Mouse (Mus musculus): ENCODE measurements around the gene Rem2. TPM values are rescaled to one million over a fixed set of nuclear protein-coding genes. Genes with fewer than 3 reads are reported as not detected.

The Rem2 gene
- total RNA-seq, 2 experiments from 2014 or later, result 0.50 to 0.80 TPM

Other genes starting within 250 kb of the Rem2 start
- 184 and 235 TPM in 2 replicates for gene Dad1, start 222.0 kb upstream of the Rem2 start, total RNA-seq (2014; fragmentation: Nextera tagmentation)
- gene Dad1, start 222.0 kb upstream of the Rem2 start, total RNA-seq (2017), result 106 and 168 TPM in 2 replicates
- gene Abhd4, start 221.9 kb upstream of the Rem2 start, total RNA-seq (2014; fragmentation: Nextera tagmentation), result 25.5 and 28.5 TPM in 2 replicates
- 16.9 and 18.6 TPM in 2 replicates for gene Abhd4, start 221.9 kb upstream of the Rem2 start, total RNA-seq (2017)
- not detected in 2 replicates for gene Olfr49, start 191.2 kb upstream of the Rem2 start, total RNA-seq (2014; fragmentation: Nextera tagmentation)
- gene Olfr49, start 191.2 kb upstream of the Rem2 start, total RNA-seq (2017), result not detected in 2 replicates
- 69.1 and 70.3 TPM in 2 replicates for gene Oxa1l, start 115.3 kb upstream of the Rem2 start, total RNA-seq (2014; fragmentation: Nextera tagmentation)
- 32.5 and 51.1 TPM in 2 replicates for gene Oxa1l, start 115.3 kb upstream of the Rem2 start, total RNA-seq (2017)
- 8.8 and 12.9 TPM in 2 replicates for gene Slc7a7, start 58.3 kb upstream of the Rem2 start, total RNA-seq (2014; fragmentation: Nextera tagmentation)
- gene Slc7a7, start 58.3 kb upstream of the Rem2 start, total RNA-seq (2017), result 8.2 and 10.6 TPM in 2 replicates
- gene Mrpl52, start 49.2 kb upstream of the Rem2 start, total RNA-seq (2014; fragmentation: Nextera tagmentation), result 504 and 507 TPM in 2 replicates
- gene Mrpl52, start 49.2 kb upstream of the Rem2 start, total RNA-seq (2017), result 266 and 434 TPM in 2 replicates
- 39.2 and 44.9 TPM in 2 replicates for gene Mmp14, start 44.5 kb upstream of the Rem2 start, total RNA-seq (2014; fragmentation: Nextera tagmentation)
- gene Mmp14, start 44.5 kb upstream of the Rem2 start, total RNA-seq (2017), result 23.4 and 37.2 TPM in 2 replicates
- 38.4 and 38.6 TPM in 2 replicates for gene Lrp10, start 12.0 kb upstream of the Rem2 start, total RNA-seq (2014; fragmentation: Nextera tagmentation)
- gene Lrp10, start 12.0 kb upstream of the Rem2 start, total RNA-seq (2017), result 13.0 and 19.9 TPM in 2 replicates
- gene Prmt5, start 41.4 kb downstream of the Rem2 start, total RNA-seq (2014; fragmentation: Nextera tagmentation), result 73.8 and 87.5 TPM in 2 replicates
- gene Prmt5, start 41.4 kb downstream of the Rem2 start, total RNA-seq (2017), result 71.5 and 77.3 TPM in 2 replicates
- gene Haus4, start 78.5 kb downstream of the Rem2 start, total RNA-seq (2014; fragmentation: Nextera tagmentation), result 94.2 and 97.3 TPM in 2 replicates
- gene Haus4, start 78.5 kb downstream of the Rem2 start, total RNA-seq (2017), result 60.5 and 68.2 TPM in 2 replicates
- gene Ajuba, start 101.5 kb downstream of the Rem2 start, total RNA-seq (2014; fragmentation: Nextera tagmentation), result not detected in 2 replicates
- gene Ajuba, start 101.5 kb downstream of the Rem2 start, total RNA-seq (2017), result 0.19 and 0.80 TPM in 2 replicates
- gene 4931414P19Rik, start 129.9 kb downstream of the Rem2 start, total RNA-seq (2014; fragmentation: Nextera tagmentation), result 6.2 and 12.7 TPM in 2 replicates
- gene 4931414P19Rik, start 129.9 kb downstream of the Rem2 start, total RNA-seq (2017), result 2.9 and 7.3 TPM in 2 replicates
- 221 and 258 TPM in 2 replicates for gene Psmb5, start 141.9 kb downstream of the Rem2 start, total RNA-seq (2014; fragmentation: Nextera tagmentation)
- gene Psmb5, start 141.9 kb downstream of the Rem2 start, total RNA-seq (2017), result 39.5 and 75.5 TPM in 2 replicates
- gene Psmb11, start 145.3 kb downstream of the Rem2 start, total RNA-seq (2014; fragmentation: Nextera tagmentation), result 0.45 TPM in 1 of 2 replicates, not detected in the other
- not detected in 2 replicates for gene Psmb11, start 145.3 kb downstream of the Rem2 start, total RNA-seq (2017)
- gene Gm17606, start 164.9 kb downstream of the Rem2 start, total RNA-seq (2014; fragmentation: Nextera tagmentation), result not detected in 2 replicates
- not detected in 2 replicates for gene Gm17606, start 164.9 kb downstream of the Rem2 start, total RNA-seq (2017)
- gene Cdh24, start 165.3 kb downstream of the Rem2 start, total RNA-seq (2014; fragmentation: Nextera tagmentation), result 2.3 and 2.5 TPM in 2 replicates
- gene Cdh24, start 165.3 kb downstream of the Rem2 start, total RNA-seq (2017), result 0.15 and 1.7 TPM in 2 replicates
- gene 1700123O20Rik, start 210.1 kb downstream of the Rem2 start, total RNA-seq (2014; fragmentation: Nextera tagmentation), result 37.1 and 42.0 TPM in 2 replicates
- 42.4 and 58.4 TPM in 2 replicates for gene 1700123O20Rik, start 210.1 kb downstream of the Rem2 start, total RNA-seq (2017)
- 222 and 244 TPM in 2 replicates for gene Acin1, start 210.8 kb downstream of the Rem2 start, total RNA-seq (2014; fragmentation: Nextera tagmentation)
- gene Acin1, start 210.8 kb downstream of the Rem2 start, total RNA-seq (2017), result 267 and 293 TPM in 2 replicates
- gene Gm29776, start 222.7 kb downstream of the Rem2 start, total RNA-seq (2014; fragmentation: Nextera tagmentation), result not detected in 2 replicates
- gene Gm29776, start 222.7 kb downstream of the Rem2 start, total RNA-seq (2017), result not detected in 2 replicates
- 1.4 and 5.7 TPM in 2 replicates for gene Cebpe, start 236.1 kb downstream of the Rem2 start, total RNA-seq (2014; fragmentation: Nextera tagmentation)
- gene Cebpe, start 236.1 kb downstream of the Rem2 start, total RNA-seq (2017), result not detected in 2 replicates